Mouse (Mus musculus): Measurements from ENCODE around the gene Nyap1.

Nyap1 gene

GRCm38 (mm10) chr5:137741023-137741931, at the start of gene Nyap1:
TSS of gene Nyap1 (minus strand) at chr5:137741607.
- peak; percentile 89 for DNase-seq (ENCODE audit: low read depth)

- peak; percentile 10 for DNase-seq (ENCODE audit: low read depth)
Measured at GRCm38 (mm10) chr5:137788946-137789531, 47.6 kb upstream of the Nyap1 start.

GRCm38 (mm10) chr5:137788171-137788570, 46.8 kb upstream of the Nyap1 start:
- no peak for DNase-seq (ENCODE audit: low read depth)

- peak; percentile 98 for DNase-seq (ENCODE audit: low read depth)
Measured at GRCm38 (mm10) chr5:137787151-137787928, 45.9 kb upstream of the Nyap1 start, which contains the start of the genes Mepce and Zcwpw1. TSS of gene Mepce (minus strand) at chr5:137787655. TSS of gene Zcwpw1 (plus strand) at chr5:137787798.

- DNase-seq (ENCODE audit: low read depth) = peak; percentile 100
Measured at GRCm38 (mm10) chr5:137786109-137786942, 44.9 kb upstream of the Nyap1 start.

GRCm38 (mm10) chr5:137785164-137786031, 44.0 kb upstream of the Nyap1 start:
- no peak for DNase-seq (ENCODE audit: low read depth)

- DNase-seq (ENCODE audit: low read depth) = no peak
Measured at GRCm38 (mm10) chr5:137784546-137784945, 43.1 kb upstream of the Nyap1 start.

GRCm38 (mm10) chr5:137783901-137784540, 42.6 kb upstream of the Nyap1 start:
- DNase-seq (ENCODE audit: low read depth) = peak; percentile 16

GRCm38 (mm10) chr5:137782776-137783522, 41.5 kb upstream of the Nyap1 start:
- peak; percentile 16 for DNase-seq (ENCODE audit: low read depth)

GRCm38 (mm10) chr5:137781661-137782060, 40.3 kb upstream of the Nyap1 start:
- peak; percentile 11 for DNase-seq (ENCODE audit: low read depth)

- DNase-seq (ENCODE audit: low read depth) = peak; percentile 75
Measured at GRCm38 (mm10) chr5:137779053-137779933, 37.9 kb upstream of the Nyap1 start.

GRCm38 (mm10) chr5:137778635-137779034, 37.2 kb upstream of the Nyap1 start, which contains the start of gene Ppp1r35:
TSS of gene Ppp1r35 (plus strand) at chr5:137778849.
- peak; percentile 98 for DNase-seq (ENCODE audit: low read depth)

GRCm38 (mm10) chr5:137777267-137777845, 35.9 kb upstream of the Nyap1 start:
- DNase-seq (ENCODE audit: low read depth) = peak; percentile 18

- DNase-seq (ENCODE audit: low read depth) = peak; percentile 50
Measured at GRCm38 (mm10) chr5:137776408-137776918, 35.1 kb upstream of the Nyap1 start.

GRCm38 (mm10) chr5:137775587-137776290, 34.3 kb upstream of the Nyap1 start:
- DNase-seq (ENCODE audit: low read depth) = no peak

GRCm38 (mm10) chr5:137772755-137773154, 31.3 kb upstream of the Nyap1 start:
- no peak for DNase-seq (ENCODE audit: low read depth)

GRCm38 (mm10) chr5:137770709-137771108, 29.3 kb upstream of the Nyap1 start:
- DNase-seq (ENCODE audit: low read depth) = peak; percentile 89
